Mouse (Mus musculus): ENCODE results near the gene Cdkal1.

GRCm38 (mm10) chr13:29734496-29734895 lies 121.0 kb downstream of the Cdkal1 start:
- TF ChIP-seq CTCF (conservative IDR thresholded peaks at IDR 0.05; ENCODE audit: insufficient read depth, insufficient read length, low read depth, low read length), result no peak
- TF ChIP-seq POLR2A (IDR thresholded peaks at IDR 0.05; ENCODE audit: low read depth, low read length), result no peak
